Mouse (Mus musculus): ENCODE results near the gene Sorcs3.

GRCm38 (mm10) chr19:48408221-48408620, 202.4 kb downstream of the Sorcs3 start:
- TF ChIP-seq POLR2A (IDR thresholded peaks at IDR 0.05; ENCODE audit: borderline replicate concordance, control insufficient read depth, low read depth, low read length) = no peak
- TF ChIP-seq CTCF (IDR thresholded peaks at IDR 0.05; ENCODE audit: control insufficient read depth, insufficient read depth, low read length) = no peak
